Mouse (Mus musculus) duodenum, adult 2 months (tissue): Measurements from ENCODE around the gene Olfr30. TPM values are rescaled to one million over a fixed set of nuclear protein-coding genes. Genes with fewer than 3 reads are reported as not detected.

Source experiments
- polyA plus RNA-seq: library from polyadenylated mRNA; depleted of rRNA; stranded (reverse); fragments of >200 nt; gene quantifications from 2 replicates; pipeline ENCODE4 v1.2.3, GENCODE M21; 2012; ENCODE audit warnings: low replicate concordance; rRNA removed

The Olfr30 gene
- polyA plus RNA-seq = not detected in 2 replicates

DNA sequence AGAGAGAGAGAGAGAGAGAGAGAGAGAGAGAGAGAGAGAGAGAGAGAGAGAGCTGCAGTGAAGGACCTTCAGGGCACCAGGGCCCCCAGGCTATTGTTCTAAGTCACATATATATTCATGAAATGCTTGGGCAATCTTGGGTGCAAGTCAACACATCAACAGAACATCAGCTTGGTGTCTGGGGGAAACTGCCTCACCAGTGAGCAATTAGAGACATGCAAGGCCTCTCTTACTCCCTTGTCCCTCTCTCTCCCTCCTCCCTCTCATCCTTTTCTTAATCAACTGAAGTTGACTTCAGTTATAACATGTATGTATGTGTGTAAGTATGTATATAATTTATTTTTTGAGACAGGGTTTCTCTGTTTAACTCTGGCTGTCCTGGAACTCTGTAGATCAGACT is at the start of gene Olfr30:
Olfr30 (minus strand) TSS at position 101 of the 400 bp plus-strand sequence.

GRCm38 (mm10) chr11:58502472-58502871 is 40.4 kb upstream of the Olfr30 start, which contains the start of gene Olfr331:
Olfr331 (minus strand) TSS chr11:58502572.

DNA sequence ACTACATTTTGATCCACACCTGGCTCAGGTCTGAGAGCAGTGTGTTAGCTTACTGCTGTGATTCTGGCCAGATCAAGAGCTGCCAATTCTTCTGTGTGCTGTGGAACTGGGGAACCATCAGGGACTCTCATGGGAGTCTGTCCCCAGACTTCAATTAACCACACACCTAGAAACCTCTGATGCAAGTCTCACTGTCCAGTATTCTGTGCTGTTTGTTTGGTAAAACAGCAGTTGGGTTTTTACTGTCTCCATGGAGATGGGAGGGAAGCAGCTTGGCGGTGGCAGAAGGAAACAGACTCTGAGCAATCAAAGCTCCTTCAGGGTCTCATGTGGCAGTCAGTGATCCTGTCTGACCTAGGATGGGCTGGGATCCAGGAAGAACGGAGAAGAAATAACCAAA is 30.4 kb upstream of the Olfr30 start, which contains the start of gene Olfr332:
Olfr332 (minus strand) TSS at position 101 of the 400 bp plus-strand sequence.

DNA sequence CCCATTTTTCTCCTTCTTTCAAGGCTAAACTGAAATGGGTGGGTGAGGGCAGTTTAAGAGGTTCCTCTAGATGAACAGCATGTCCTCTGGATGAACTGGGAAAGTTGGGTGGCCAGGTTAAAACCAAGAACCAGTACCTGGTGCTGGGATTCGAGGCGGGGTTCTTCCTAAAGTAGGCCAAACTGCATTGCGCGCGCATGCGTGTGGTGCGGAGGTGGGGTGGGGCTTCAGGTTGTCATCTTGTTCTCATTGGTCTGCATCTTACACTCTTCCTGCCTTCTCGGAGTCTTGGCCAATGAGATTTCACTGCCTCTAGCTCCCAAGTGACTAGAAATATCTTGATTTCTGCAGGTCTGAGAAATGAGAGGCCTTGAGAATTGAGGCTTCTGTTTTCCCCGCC is 9.3 kb downstream of the Olfr30 start, which contains the start of gene Lypd9:
Lypd9 (minus strand) TSS at position 165 of the 400 bp plus-strand sequence.

GRCm38 (mm10) chr11:58432259-58432658 is 29.8 kb downstream of the Olfr30 start, which contains the start of gene Gm12253:
Gm12253 (plus strand) TSS chr11:58432559.

DNA sequence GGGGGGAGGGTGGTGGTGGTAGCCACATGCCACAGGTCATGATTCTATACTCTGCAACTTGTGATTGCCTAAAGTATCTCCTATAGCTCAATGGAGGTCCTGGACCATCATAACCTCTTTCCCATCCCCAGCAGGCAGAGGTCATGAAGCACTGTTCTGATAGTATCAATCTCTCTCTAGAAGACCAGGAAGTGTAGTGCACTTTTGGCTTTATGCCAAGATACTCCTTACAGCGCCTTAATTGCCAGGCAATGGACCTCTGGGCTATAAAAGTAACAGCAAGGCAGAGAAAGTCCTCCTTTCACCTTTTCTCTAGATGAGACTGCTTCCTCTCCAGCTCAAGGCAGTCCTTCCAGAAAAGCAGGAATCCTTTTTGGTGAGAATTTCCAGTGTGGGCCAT is 41.3 kb downstream of the Olfr30 start, which contains the start of gene 1810065E05Rik:
1810065E05Rik (plus strand) TSS at position 297 of the 400 bp plus-strand sequence.

Other genes with a start within 250 kb of the Olfr30 start
- 0.23 and 0.36 TPM in 2 replicates for gene 4930438A08Rik, start 187.5 kb downstream of the Olfr30 start, polyA plus RNA-seq
- 16.8 and 30.1 TPM in 2 replicates for gene Zfp692, start 155.2 kb downstream of the Olfr30 start, polyA plus RNA-seq
- 15.2 and 25.8 TPM in 2 replicates for gene Zfp672, start 131.9 kb downstream of the Olfr30 start, polyA plus RNA-seq
- gene Sh3bp5l, start 131.5 kb downstream of the Olfr30 start, polyA plus RNA-seq = 24.8 and 27.7 TPM in 2 replicates
- gene Lypd8, start 83.2 kb downstream of the Olfr30 start, polyA plus RNA-seq = 2,190 and 2,729 TPM in 2 replicates
- 0.90 TPM in 1 of 2 replicates, not detected in the other for gene 1810065E05Rik, start 41.2 kb downstream of the Olfr30 start, polyA plus RNA-seq
- gene Gm12253, start 29.7 kb downstream of the Olfr30 start, polyA plus RNA-seq = not detected in 2 replicates
- not detected in 2 replicates for gene Lypd9, start 9.3 kb downstream of the Olfr30 start, polyA plus RNA-seq
- gene Olfr332, start 30.3 kb upstream of the Olfr30 start, polyA plus RNA-seq = not detected in 2 replicates
- not detected in 2 replicates for gene Olfr331, start 40.3 kb upstream of the Olfr30 start, polyA plus RNA-seq
- gene Olfr330, start 72.6 kb upstream of the Olfr30 start, polyA plus RNA-seq = not detected in 2 replicates
- not detected in 2 replicates for gene Olfr329-ps, start 84.2 kb upstream of the Olfr30 start, polyA plus RNA-seq
- not detected in 2 replicates for gene Olfr328, start 93.4 kb upstream of the Olfr30 start, polyA plus RNA-seq
- not detected in 2 replicates for gene Olfr224, start 108.3 kb upstream of the Olfr30 start, polyA plus RNA-seq
- not detected in 2 replicates for gene Olfr325, start 115.5 kb upstream of the Olfr30 start, polyA plus RNA-seq
- gene Olfr324, start 132.8 kb upstream of the Olfr30 start, polyA plus RNA-seq = not detected in 2 replicates
- gene 2210407C18Rik, start 153.8 kb upstream of the Olfr30 start, polyA plus RNA-seq = 22.8 and 126 TPM in 2 replicates
- 0.78 TPM in 1 of 2 replicates, not detected in the other for gene Olfr323, start 168.2 kb upstream of the Olfr30 start, polyA plus RNA-seq
- gene Trim58, start 178.2 kb upstream of the Olfr30 start, polyA plus RNA-seq = 0.06 TPM in 1 of 2 replicates, not detected in the other
- gene Olfr322, start 196.5 kb upstream of the Olfr30 start, polyA plus RNA-seq = not detected in 2 replicates
- not detected in 2 replicates for gene Olfr320, start 218.8 kb upstream of the Olfr30 start, polyA plus RNA-seq
- not detected in 2 replicates for gene Olfr319, start 236.9 kb upstream of the Olfr30 start, polyA plus RNA-seq